Mouse (Mus musculus): ENCODE measurements at regions not wholly inside any gene's neighbourhood (a gene's known extent, or its start where the extent isn't known, plus 50 kb on each side); places are given as distances from the start of the nearest gene placed in this dataset.

DNA sequence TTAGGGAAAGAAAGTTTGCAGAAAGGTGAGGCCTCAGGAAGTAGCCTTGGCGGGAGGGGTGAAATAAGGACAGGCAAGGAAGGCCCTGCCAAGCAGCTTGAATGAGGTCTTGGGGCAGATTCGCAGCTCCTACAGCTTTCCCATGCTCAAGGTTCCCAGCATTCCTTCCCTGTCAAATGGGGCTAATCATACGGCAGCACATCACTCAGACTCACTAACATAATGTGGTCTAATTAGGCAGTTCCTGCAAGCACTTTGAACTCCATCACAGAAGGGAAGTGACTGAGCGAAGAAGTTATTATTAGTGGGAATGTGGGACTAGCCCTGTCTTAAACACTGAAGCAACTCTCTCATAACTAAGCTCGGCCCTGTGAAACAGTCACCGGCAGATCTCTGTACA lies 87.1 kb upstream of the Gm10260 start:
- DNase-seq (no peak), ATAC-seq (no peak)
- Histone ChIP-seq H3K27me3 (ENCODE audit: insufficient read depth, low read length) (no peaks in the 10 kb centered on the region), H3K4me3 (ENCODE audit: low read depth, low read length) (no peak overlapping the region), H3K9me3 (ENCODE audit: low read length) (no peaks in the 10 kb centered on the region), H3K4me2 (ENCODE audit: low read depth) (no peak overlapping the region), H3K4me1 (ENCODE audit: insufficient read depth) (no peaks in the 10 kb centered on the region), H3K27ac (ENCODE audit: low read depth, low read length) (no peak overlapping the region), H3K9ac (no peak overlapping the region), H3K36me3 (ENCODE audit: insufficient read depth) (no peaks in the 10 kb centered on the region)
- 91% methylated on average over 6 of the region's 6 CpGs for WGBS
- TF ChIP-seq CTCF (IDR thresholded peaks at IDR 0.05; ENCODE audit: low read depth): no peak

DNA sequence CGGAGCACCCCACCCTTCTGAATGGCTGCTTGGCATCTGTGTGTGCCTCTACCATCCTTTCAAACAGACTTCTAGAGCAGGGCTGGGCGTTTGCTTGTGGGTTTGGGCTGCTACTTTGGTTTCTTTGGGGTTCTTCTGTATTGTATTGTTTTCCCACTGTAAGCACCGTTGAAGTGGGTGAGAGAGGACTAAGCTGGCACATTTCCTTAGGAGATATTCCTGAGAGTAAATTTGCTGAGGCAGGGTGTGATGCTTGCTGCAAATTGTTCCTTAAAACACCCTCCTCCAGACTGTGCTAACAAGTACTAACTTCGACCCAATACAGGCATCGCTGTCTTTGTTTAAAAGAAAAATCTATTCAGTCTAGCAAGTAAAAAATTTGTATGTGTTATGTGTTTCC lies 84.7 kb upstream of the Gm10260 start:
- no peak for DNase-seq
- H3K27ac ChIP-seq (ENCODE audit: low read depth, low read length): no peak overlapping the region
- no peak overlapping the region for H3K4me3 ChIP-seq (ENCODE audit: low read depth, low read length)
- no peaks in the 10 kb centered on the region for H3K36me3 ChIP-seq (ENCODE audit: insufficient read depth)
- 81% methylated on average over 5 of the region's 5 CpGs for WGBS
- H3K27me3 ChIP-seq (ENCODE audit: insufficient read depth, low read length): no peaks in the 10 kb centered on the region
- no peak for ATAC-seq
- H3K4me2 ChIP-seq (ENCODE audit: low read depth): no peak overlapping the region
- no peaks in the 10 kb centered on the region for H3K9me3 ChIP-seq (ENCODE audit: low read length)
- H3K9ac ChIP-seq: no peak overlapping the region
- no peak for TF ChIP-seq CTCF (IDR thresholded peaks at IDR 0.05; ENCODE audit: low read depth)
- H3K4me1 ChIP-seq (ENCODE audit: insufficient read depth): no peaks in the 10 kb centered on the region

DNA sequence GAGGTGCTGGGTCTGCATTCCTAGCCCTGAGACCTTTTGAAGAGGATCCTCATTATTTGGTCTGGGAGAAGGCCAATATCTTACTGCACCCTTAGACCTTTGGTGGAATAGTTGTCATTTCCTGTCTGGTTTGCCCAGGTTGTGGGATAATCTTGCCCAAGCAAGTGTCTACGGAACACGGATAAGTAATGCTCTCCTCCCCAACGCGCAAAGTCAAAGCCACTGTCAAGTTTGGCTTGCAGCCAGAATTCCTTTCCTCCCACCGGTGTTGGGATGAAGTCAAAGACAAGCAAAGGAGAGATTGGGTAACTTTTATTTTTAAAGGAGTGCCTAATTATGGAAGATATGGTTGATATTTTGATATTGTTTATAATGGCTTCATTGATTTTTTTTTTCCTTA lies 82.4 kb upstream of the Gm10260 start:
- WGBS: 62% methylated on average over 5 of the region's 5 CpGs
- Histone ChIP-seq H3K4me1 (ENCODE audit: insufficient read depth) (no peaks in the 10 kb centered on the region), H3K4me2 (ENCODE audit: low read depth) (no peak overlapping the region), H3K27me3 (ENCODE audit: insufficient read depth, low read length) (no peaks in the 10 kb centered on the region), H3K4me3 (ENCODE audit: low read depth, low read length) (no peak overlapping the region), H3K9me3 (ENCODE audit: low read length) (no peaks in the 10 kb centered on the region), H3K9ac (no peak overlapping the region), H3K27ac (ENCODE audit: low read depth, low read length) (no peak overlapping the region), H3K36me3 (ENCODE audit: insufficient read depth) (no peaks in the 10 kb centered on the region)
- ATAC-seq (no peak), DNase-seq (no peak)
- no peak for TF ChIP-seq CTCF (IDR thresholded peaks at IDR 0.05; ENCODE audit: low read depth)

DNA sequence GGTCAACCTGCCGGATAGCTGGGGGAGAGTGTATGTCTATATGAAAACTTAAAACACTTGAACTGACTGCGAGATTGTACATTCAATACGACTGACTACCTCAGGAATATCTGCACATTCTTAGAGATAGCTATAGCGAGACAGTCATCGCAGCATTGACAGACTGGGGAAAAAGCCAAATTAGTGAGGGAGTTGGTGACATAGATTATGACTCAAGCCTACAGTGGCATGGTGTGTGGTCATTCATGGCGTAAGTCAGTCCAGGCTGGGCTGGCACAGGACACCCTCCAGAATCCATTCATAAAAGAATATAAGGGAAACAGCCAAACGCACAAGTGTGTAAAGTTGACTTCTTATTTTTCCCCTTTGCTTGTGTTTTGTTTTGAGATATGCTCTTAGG lies 81.1 kb upstream of the Gm10260 start:
- WGBS: 89% methylated on average over 7 of the region's 7 CpGs
- no peak for TF ChIP-seq CTCF (IDR thresholded peaks at IDR 0.05; ENCODE audit: low read depth)
- H3K27me3 ChIP-seq (ENCODE audit: insufficient read depth, low read length): no peaks in the 10 kb centered on the region

DNA sequence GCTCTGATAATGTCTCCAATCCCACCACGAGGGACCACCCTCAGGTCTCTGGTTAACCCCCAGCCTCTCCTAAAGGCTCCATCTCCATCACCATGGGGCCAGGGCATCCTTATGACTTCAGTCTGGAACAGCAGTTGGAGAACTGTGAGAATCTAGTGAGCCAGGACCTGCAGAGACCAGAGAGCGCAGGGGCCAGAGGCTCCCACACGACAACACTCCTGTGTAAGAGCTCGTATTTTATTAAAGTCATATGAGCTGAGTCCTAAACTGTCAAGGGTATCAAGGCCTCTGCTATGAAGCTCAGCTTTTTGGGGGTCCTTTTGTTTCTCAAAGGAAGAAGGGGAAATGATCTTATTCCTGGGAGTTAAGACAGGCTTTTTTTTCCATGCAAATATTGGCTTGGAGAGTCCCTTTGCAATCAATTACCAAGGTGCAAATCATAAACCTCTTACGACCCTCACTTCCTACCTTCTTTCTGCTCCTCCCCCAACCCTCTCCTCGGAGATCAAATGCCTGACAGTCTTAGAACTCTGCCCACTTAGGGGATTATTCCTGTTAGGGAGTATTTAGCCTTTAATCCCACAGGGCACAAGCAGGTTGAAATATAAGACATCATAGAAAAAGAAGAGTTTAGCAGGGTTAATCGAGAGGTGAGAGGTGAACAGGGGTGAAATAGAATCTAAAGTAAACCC lies 79.3 kb upstream of the Gm10260 start:
- ATAC-seq (no peak), DNase-seq (no peak)
- 46% methylated on average over 7 of the region's 7 CpGs for WGBS
- no peak overlapping the region for H3K9ac ChIP-seq
- H3K4me1 ChIP-seq (ENCODE audit: insufficient read depth): no peaks in the 10 kb centered on the region
- no peak overlapping the region for H3K27ac ChIP-seq (ENCODE audit: low read depth, low read length)
- TF ChIP-seq CTCF (IDR thresholded peaks at IDR 0.05; ENCODE audit: low read depth): no peak
- H3K9me3 ChIP-seq (ENCODE audit: low read length): no peaks in the 10 kb centered on the region
- H3K4me2 ChIP-seq (ENCODE audit: low read depth): no peak overlapping the region
- no peaks in the 10 kb centered on the region for H3K36me3 ChIP-seq (ENCODE audit: insufficient read depth)
- no peaks in the 10 kb centered on the region for H3K27me3 ChIP-seq (ENCODE audit: insufficient read depth, low read length)
- H3K4me3 ChIP-seq (ENCODE audit: low read depth, low read length): no peak overlapping the region

More for the DNA sequence above, 81.1 kb upstream of the Gm10260 start:
- H3K27ac ChIP-seq (ENCODE audit: low read depth, low read length): no peak overlapping the region
- no peak overlapping the region for H3K4me2 ChIP-seq (ENCODE audit: low read depth)
- H3K4me1 ChIP-seq (ENCODE audit: insufficient read depth): no peaks in the 10 kb centered on the region
- no peak overlapping the region for H3K4me3 ChIP-seq (ENCODE audit: low read depth, low read length)
- no peaks in the 10 kb centered on the region for H3K36me3 ChIP-seq (ENCODE audit: insufficient read depth)
- DNase-seq (no peak), ATAC-seq (no peak)
- no peaks in the 10 kb centered on the region for H3K9me3 ChIP-seq (ENCODE audit: low read length)
- H3K9ac ChIP-seq: no peak overlapping the region

DNA sequence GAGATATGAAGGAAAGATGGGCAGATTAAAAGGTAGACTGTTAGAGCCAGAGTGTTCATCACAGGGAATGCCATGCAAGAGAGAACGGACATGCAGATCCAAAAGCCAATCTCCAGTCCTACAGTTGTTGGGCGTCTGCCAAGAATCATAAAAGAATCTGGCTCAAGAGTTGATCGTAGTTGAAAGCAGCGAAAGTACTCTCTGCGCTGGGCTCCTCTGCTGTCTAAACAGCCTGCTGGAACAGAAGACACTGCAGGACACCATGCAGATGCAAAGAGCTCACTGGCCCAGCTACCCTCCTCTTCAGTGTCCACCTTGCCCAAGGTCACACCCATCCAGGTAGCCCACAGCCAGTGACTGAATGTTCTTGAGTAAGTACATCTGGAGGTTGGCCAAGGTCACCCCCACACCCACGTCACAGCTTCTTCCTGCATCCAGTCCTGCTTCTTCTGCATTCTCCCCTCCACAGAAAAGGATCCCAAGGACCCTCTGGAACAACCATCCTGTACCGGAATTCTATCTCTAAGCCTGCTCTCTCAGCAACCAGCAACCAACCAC lies 77.1 kb upstream of the Gm10260 start:
- no peaks in the 10 kb centered on the region for H3K27me3 ChIP-seq (ENCODE audit: insufficient read depth, low read length)
- H3K4me1 ChIP-seq (ENCODE audit: insufficient read depth): 0 out of 2 replicates have a peak, but pooled peaks cover 2% of the 10 kb centered on the region
- ATAC-seq (no peak), DNase-seq (no peak)
- H3K27ac ChIP-seq (ENCODE audit: low read depth, low read length): no peak overlapping the region
- no peaks in the 10 kb centered on the region for H3K36me3 ChIP-seq (ENCODE audit: insufficient read depth)
- H3K4me2 ChIP-seq (ENCODE audit: low read depth): no peak overlapping the region
- no peak overlapping the region for H3K4me3 ChIP-seq (ENCODE audit: low read depth, low read length)
- H3K9ac ChIP-seq: no peak overlapping the region
- 46% methylated on average over 7 of the region's 7 CpGs for WGBS
- TF ChIP-seq CTCF (IDR thresholded peaks at IDR 0.05; ENCODE audit: low read depth): no peak
- H3K9me3 ChIP-seq (ENCODE audit: low read length): no peaks in the 10 kb centered on the region

DNA sequence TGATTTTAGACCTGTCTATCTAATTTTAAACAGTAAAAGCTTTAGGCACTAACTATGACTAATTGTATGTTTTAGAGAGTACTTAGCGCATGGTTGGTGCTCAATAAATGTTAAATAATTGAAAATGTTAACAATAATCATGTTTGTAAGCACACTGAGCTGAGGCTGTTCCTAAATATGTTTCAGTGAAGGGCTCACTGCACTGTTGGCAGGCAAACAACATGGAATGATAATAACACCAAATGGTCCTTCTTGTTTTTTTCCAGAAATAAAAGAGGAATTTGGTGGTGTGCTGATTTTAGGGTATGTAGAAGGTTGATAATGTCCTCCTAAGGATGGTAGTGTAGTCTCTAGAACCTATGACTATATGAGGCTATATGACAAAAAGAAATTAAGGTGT lies 72.0 kb upstream of the Gm10260 start:
- Histone ChIP-seq H3K27ac (ENCODE audit: low read depth, low read length) (no peak overlapping the region), H3K4me1 (ENCODE audit: insufficient read depth) (0 out of 2 replicates have a peak, but pooled peaks cover 3% of the 10 kb centered on the region), H3K4me2 (ENCODE audit: low read depth) (no peak overlapping the region), H3K9me3 (ENCODE audit: low read length) (no peaks in the 10 kb centered on the region), H3K9ac (no peak overlapping the region), H3K4me3 (ENCODE audit: low read depth, low read length) (no peak overlapping the region), H3K36me3 (ENCODE audit: insufficient read depth) (no peaks in the 10 kb centered on the region), H3K27me3 (ENCODE audit: insufficient read depth, low read length) (no peaks in the 10 kb centered on the region)
- TF ChIP-seq CTCF (IDR thresholded peaks at IDR 0.05; ENCODE audit: low read depth): no peak
- no peak for DNase-seq
- WGBS: 53% methylated on average over 1 of the region's 1 CpGs
- ATAC-seq: no peak
